Mouse (Mus musculus): Measurements from ENCODE around the gene Otub1. TPM values are rescaled to one million over a fixed set of nuclear protein-coding genes. Genes with fewer than 3 reads are reported as not detected.

Gene Otub1
- total and polyA plus RNA-seq, 2 experiments, result 39.5 to 61.2 TPM

DNA sequence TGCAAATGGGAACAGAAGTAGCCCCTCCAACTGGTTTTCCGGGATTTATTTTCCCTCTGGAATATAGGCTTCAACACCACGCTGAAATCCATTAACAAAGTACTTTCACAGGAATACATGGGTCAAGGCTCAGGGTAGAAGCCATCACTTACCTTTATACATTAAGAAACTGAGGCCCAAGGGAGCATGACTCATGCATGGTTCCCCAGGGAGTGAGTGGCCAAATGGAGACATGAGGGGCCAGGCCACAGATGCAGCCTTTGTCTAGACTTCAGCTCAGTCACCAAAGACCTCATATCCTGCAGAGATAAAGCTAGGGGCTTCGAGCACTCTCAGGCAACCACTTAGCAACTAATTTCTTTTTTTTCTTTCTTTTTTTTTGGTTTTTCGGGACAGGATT, 30.6 kb upstream of the Otub1 start:
- no peak overlapping the region for H3K27ac ChIP-seq (replicated peaks; ENCODE audit: insufficient read depth, low read depth, low read length)
- DNase-seq (ENCODE audit: extremely low read depth, low read depth, low spot score), result no peak

DNA sequence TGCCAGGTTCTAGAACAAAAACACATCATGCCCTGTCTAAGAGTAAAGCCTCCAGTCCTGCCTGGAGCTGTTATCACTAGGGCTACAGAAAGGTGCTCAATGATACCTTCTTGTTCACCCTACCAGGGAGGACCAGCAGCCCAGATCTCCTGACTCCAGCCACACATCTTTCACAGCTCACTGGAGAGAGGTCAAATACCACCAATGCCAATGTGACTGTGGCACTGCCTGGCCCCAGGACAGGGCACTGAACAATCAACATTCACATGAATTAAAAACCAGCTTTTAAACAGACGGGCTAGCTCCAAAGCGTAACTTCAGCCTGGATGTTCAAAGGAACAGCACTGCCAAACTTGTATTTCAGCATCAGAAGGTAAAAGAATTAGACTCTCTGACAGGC, 29.9 kb upstream of the Otub1 start:
- Histone ChIP-seq H3K36me3 (ENCODE audit: control insufficient read depth, insufficient read depth, low read length) (peaks cover 10% of the 10 kb centered on the region), H3K4me1 (ENCODE audit: control insufficient read depth, insufficient read depth, low read length) (peaks cover 5% of the 10 kb centered on the region; the same call in 1 of the 2 replicates), H3K79me2 (ENCODE audit: control insufficient read depth, insufficient read depth, low read length) (0 out of 2 replicates have a peak, but pooled peaks cover 3% of the 10 kb centered on the region), H3K4me3 (ENCODE audit: insufficient read depth, low read depth, low read length) (no peak overlapping the region), H3K27ac (replicated peaks; ENCODE audit: insufficient read depth, low read depth, low read length) (no peak overlapping the region), H3K27me3 (ENCODE audit: control insufficient read depth, insufficient read depth, low read length) (no peaks in the 10 kb centered on the region), H3K9ac (ENCODE audit: low read depth, low read length) (no peak overlapping the region)
- 93% methylated on average over 2 of the region's 2 CpGs for whole genome bisulfite sequencing
- no peak for DNase-seq (ENCODE audit: extremely low read depth, low read depth, low spot score)
- no peak for TF ChIP-seq POLR2A (IDR thresholded peaks at IDR 0.05; ENCODE audit: extremely low read depth, insufficient read depth, low read length)
- no peak for TF ChIP-seq CTCF (IDR thresholded peaks at IDR 0.05; ENCODE audit: low read depth, low read length)

More for the DNA sequence above, 30.6 kb upstream of the Otub1 start:
- 0 out of 2 replicates have a peak, but pooled peaks cover 3% of the 10 kb centered on the region for H3K79me2 ChIP-seq (ENCODE audit: control insufficient read depth, insufficient read depth, low read length)
- no peak overlapping the region for H3K4me3 ChIP-seq (ENCODE audit: insufficient read depth, low read depth, low read length)
- peaks cover 5% of the 10 kb centered on the region; the same call in 1 of the 2 replicates for H3K4me1 ChIP-seq (ENCODE audit: control insufficient read depth, insufficient read depth, low read length)
- H3K27me3 ChIP-seq (ENCODE audit: control insufficient read depth, insufficient read depth, low read length), result no peaks in the 10 kb centered on the region
- H3K36me3 ChIP-seq (ENCODE audit: control insufficient read depth, insufficient read depth, low read length), result peaks cover 10% of the 10 kb centered on the region
- WGBS, result 84% methylated on average over 4 of the region's 4 CpGs
- no peak overlapping the region for H3K9ac ChIP-seq (ENCODE audit: low read depth, low read length)
- TF ChIP-seq POLR2A (IDR thresholded peaks at IDR 0.05; ENCODE audit: extremely low read depth, insufficient read depth, low read length), result no peak

- TF ChIP-seq CTCF (IDR thresholded peaks at IDR 0.05; ENCODE audit: low read depth, low read length), result no peak
- no peak for TF ChIP-seq POLR2A (IDR thresholded peaks at IDR 0.05; ENCODE audit: extremely low read depth, insufficient read depth, low read length)
- Histone ChIP-seq H3K27me3 (ENCODE audit: control insufficient read depth, insufficient read depth, low read length) (no peaks in the 10 kb centered on the region), H3K4me3 (ENCODE audit: insufficient read depth, low read depth, low read length) (no peak overlapping the region), H3K4me1 (ENCODE audit: control insufficient read depth, insufficient read depth, low read length) (peaks cover 5% of the 10 kb centered on the region; the same call in 1 of the 2 replicates), H3K27ac (replicated peaks; ENCODE audit: insufficient read depth, low read depth, low read length) (no peak overlapping the region), H3K9ac (ENCODE audit: low read depth, low read length) (no peak overlapping the region), H3K79me2 (ENCODE audit: control insufficient read depth, insufficient read depth, low read length) (no peaks in the 10 kb centered on the region), H3K36me3 (ENCODE audit: control insufficient read depth, insufficient read depth, low read length) (peaks cover 10% of the 10 kb centered on the region)
- WGBS, result 89% methylated on average over 9 of the region's 9 CpGs
- no peak for DNase-seq (ENCODE audit: extremely low read depth, low read depth, low spot score)
Observed at GRCm38 (mm10) chr19:7235461-7235860, 29.3 kb upstream of the Otub1 start.

GRCm38 (mm10) chr19:7234537-7235221, 28.6 kb upstream of the Otub1 start:
- Histone ChIP-seq H3K36me3 (ENCODE audit: control insufficient read depth, insufficient read depth, low read length) (peaks cover 10% of the 10 kb centered on the region), H3K9ac (ENCODE audit: low read depth, low read length) (no peak overlapping the region), H3K4me1 (ENCODE audit: control insufficient read depth, insufficient read depth, low read length) (no peaks in the 10 kb centered on the region), H3K27me3 (ENCODE audit: control insufficient read depth, insufficient read depth, low read length) (no peaks in the 10 kb centered on the region), H3K79me2 (ENCODE audit: control insufficient read depth, insufficient read depth, low read length) (no peaks in the 10 kb centered on the region), H3K27ac (replicated peaks; ENCODE audit: insufficient read depth, low read depth, low read length) (no peak overlapping the region), H3K4me3 (ENCODE audit: insufficient read depth, low read depth, low read length) (no peak overlapping the region)
- DNase-seq (ENCODE audit: extremely low read depth, low read depth, low spot score), result peak; percentile 56
- TF ChIP-seq CTCF (IDR thresholded peaks at IDR 0.05; ENCODE audit: low read depth, low read length), result peak; percentile 79
- no peak for TF ChIP-seq POLR2A (IDR thresholded peaks at IDR 0.05; ENCODE audit: extremely low read depth, insufficient read depth, low read length)
- WGBS, result 55% methylated on average over 8 of the region's 8 CpGs

GRCm38 (mm10) chr19:7226511-7226914, 20.4 kb upstream of the Otub1 start:
- H3K4me1 ChIP-seq (ENCODE audit: control insufficient read depth, insufficient read depth, low read length), result no peaks in the 10 kb centered on the region
- H3K9ac ChIP-seq (ENCODE audit: low read depth, low read length), result no peak overlapping the region
- no peaks in the 10 kb centered on the region; the same call in none of the 2 replicates for H3K36me3 ChIP-seq (ENCODE audit: control insufficient read depth, insufficient read depth, low read length)
- no peak overlapping the region for H3K4me3 ChIP-seq (ENCODE audit: insufficient read depth, low read depth, low read length)
- H3K27ac ChIP-seq (replicated peaks; ENCODE audit: insufficient read depth, low read depth, low read length), result no peak overlapping the region
- no peaks in the 10 kb centered on the region for H3K27me3 ChIP-seq (ENCODE audit: control insufficient read depth, insufficient read depth, low read length)
- no peak for DNase-seq (ENCODE audit: extremely low read depth, low read depth, low spot score)
- no peaks in the 10 kb centered on the region for H3K79me2 ChIP-seq (ENCODE audit: control insufficient read depth, insufficient read depth, low read length)
- 82% methylated on average over 6 of the region's 6 CpGs for WGBS
- TF ChIP-seq CTCF (IDR thresholded peaks at IDR 0.05; ENCODE audit: low read depth, low read length) (no peak), POLR2A (IDR thresholded peaks at IDR 0.05; ENCODE audit: extremely low read depth, insufficient read depth, low read length) (no peak)

DNA sequence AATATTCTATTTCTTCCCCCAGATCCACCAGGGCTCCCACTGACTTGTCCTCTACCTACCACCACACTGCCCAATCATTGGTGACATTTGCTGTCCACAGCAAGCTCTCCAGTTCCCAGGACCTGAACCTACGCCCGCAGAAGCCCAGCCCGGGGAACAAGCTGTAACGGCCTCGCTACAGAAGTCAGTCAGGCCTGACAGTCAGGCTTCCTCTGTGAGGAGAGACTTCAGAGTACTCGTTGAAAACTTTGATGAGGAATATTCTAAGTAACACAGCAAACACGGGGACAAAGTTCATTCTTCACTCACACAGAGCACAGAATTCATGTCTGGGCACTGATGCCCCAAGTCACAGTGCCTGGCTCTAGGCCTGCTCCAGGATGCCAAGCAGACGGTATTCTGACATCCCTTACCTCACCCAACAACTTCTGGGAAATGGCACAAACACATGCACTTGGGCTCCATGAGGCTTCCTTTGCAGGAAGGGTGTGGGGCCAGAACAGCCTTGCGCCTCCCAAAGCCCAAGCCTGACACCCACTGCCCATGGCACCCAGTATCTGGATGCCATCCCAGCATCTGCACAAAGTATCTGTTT, 19.1 kb upstream of the Otub1 start:
- no peaks in the 10 kb centered on the region; the same call in none of the 2 replicates for H3K36me3 ChIP-seq (ENCODE audit: control insufficient read depth, insufficient read depth, low read length)
- no peak overlapping the region for H3K4me3 ChIP-seq (ENCODE audit: insufficient read depth, low read depth, low read length)
- no peaks in the 10 kb centered on the region for H3K79me2 ChIP-seq (ENCODE audit: control insufficient read depth, insufficient read depth, low read length)
- TF ChIP-seq POLR2A (IDR thresholded peaks at IDR 0.05; ENCODE audit: extremely low read depth, insufficient read depth, low read length), result no peak
- no peak for TF ChIP-seq CTCF (IDR thresholded peaks at IDR 0.05; ENCODE audit: low read depth, low read length)
- no peak for DNase-seq (ENCODE audit: extremely low read depth, low read depth, low spot score)
- no peak overlapping the region for H3K27ac ChIP-seq (replicated peaks; ENCODE audit: insufficient read depth, low read depth, low read length)
- 80% methylated on average over 9 of the region's 9 CpGs for WGBS
- H3K4me1 ChIP-seq (ENCODE audit: control insufficient read depth, insufficient read depth, low read length), result no peaks in the 10 kb centered on the region
- no peaks in the 10 kb centered on the region for H3K27me3 ChIP-seq (ENCODE audit: control insufficient read depth, insufficient read depth, low read length)
- no peak overlapping the region for H3K9ac ChIP-seq (ENCODE audit: low read depth, low read length)

All from liver, adult 2 months (tissue).